Mouse (Mus musculus) liver, postnatal 0 days (tissue): ENCODE data around the gene Olfr1313.

Experiments
- CTCF ChIP-seq: sonication (generic); IDR thresholded peaks from 2 replicates; pipeline ENCODE4 v1.5.1; 2016; ENCODE audit warnings: antibody characterized with exemption, low read depth
- EP300 ChIP-seq: IDR thresholded peaks from 2 replicates; pipeline ENCODE4 v1.6.1; 2016; ENCODE audit warnings: antibody characterized with exemption, low read depth, mild to moderate bottlenecking

DNA sequence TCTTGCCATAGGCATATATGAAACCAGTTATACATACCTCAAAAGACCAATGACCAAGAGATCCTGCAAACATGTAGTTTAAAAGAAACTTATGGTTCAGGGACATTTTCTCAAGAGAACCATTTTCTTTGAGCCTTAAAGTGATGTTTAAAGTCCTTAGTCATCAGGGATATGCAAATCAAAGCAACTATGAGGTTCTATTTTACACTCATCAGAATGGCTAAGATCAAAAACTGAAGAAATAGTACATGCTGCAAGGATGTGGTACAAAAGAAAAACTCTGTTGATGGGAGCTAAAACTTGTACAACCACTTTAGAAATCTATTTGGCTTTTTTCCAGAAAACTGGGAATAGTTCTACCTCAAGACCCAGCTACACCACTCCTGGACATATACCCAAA lies at the start of gene Olfr1313:
- TF ChIP-seq CTCF: no peak
- no peak for TF ChIP-seq EP300
